Mouse (Mus musculus): ENCODE measurements around the gene Wsb2. TPM values are rescaled to one million over a fixed set of nuclear protein-coding genes. Genes with fewer than 3 reads are reported as not detected.
"Not testable (repeated sequence)": the region's sequence is repeated elsewhere in the genome, so short reads cannot be mapped to it uniquely, and the experiment has no call there.

The Wsb2 gene
- polyA plus RNA-seq, 1 experiment from 2014 or later: 75.4 TPM

DNA sequence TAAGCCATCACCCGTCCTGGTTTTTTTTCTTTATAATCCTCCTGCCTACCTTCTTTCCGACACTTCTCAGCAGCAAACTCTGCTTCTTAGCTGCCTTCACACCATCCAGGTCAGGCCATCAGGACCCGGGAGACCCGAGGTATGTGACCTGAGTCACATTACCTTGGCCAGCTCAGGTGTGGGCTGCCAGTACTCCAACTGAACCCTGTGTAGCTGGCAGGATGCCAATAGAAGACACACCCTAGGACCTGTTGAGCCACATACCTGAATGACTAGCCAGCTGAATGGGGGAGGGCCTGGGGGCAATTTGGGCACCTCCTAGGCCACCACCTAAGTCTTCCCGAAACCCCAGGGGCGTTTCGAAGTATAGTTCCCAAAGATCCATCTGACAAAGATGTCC is 26.6 kb upstream of the Wsb2 start:
- ATAC-seq (replicated peaks; ENCODE audit: low FRiP score) (no peak), DNase-seq (ENCODE audit: low spot score) (no peak)
- H3K4me1 ChIP-seq (replicated peaks; ENCODE audit: control insufficient read depth, insufficient read depth, low read length): no peaks in the 10 kb centered on the region
- H3K27ac ChIP-seq (ENCODE audit: low read depth, low read length): no peak overlapping the region
- H3K9ac ChIP-seq (ENCODE audit: low read length): no peak overlapping the region
- H3K27me3 ChIP-seq (ENCODE audit: control insufficient read depth, insufficient read depth, low read length): no peaks in the 10 kb centered on the region
- WGBS: 89% methylated on average over 7 of the region's 7 CpGs
- no peak overlapping the region for H3K4me2 ChIP-seq (ENCODE audit: low read depth, low read length, severe bottlenecking)
- no peak overlapping the region for H3K4me3 ChIP-seq (ENCODE audit: low read depth, low read length)
- H3K36me3 ChIP-seq (ENCODE audit: control insufficient read depth, insufficient read depth, low read length): no peaks in the 10 kb centered on the region
- no peaks in the 10 kb centered on the region for H3K9me3 ChIP-seq (ENCODE audit: control insufficient read depth, low read length)

DNA sequence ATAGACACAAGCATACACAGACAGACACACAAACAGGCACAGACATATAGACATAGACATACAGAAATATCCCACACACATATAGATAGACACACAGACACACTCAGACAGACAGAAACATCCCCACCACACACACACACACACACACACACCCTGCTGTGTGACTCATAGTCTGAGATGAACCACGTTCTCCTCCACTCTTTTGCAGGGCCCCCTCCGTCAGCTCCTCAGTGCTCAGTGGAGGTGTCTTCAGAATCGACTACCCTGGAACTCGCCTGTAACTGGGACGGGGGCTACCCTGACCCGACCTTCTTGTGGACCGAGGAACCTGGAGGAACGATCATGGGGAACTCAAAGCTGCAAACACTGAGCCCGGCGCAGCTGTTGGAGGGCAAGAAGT is 19.1 kb upstream of the Wsb2 start:
- no peaks in the 10 kb centered on the region for H3K9me3 ChIP-seq (ENCODE audit: control insufficient read depth, low read length)
- no peak overlapping the region for H3K4me3 ChIP-seq (ENCODE audit: low read depth, low read length)
- DNase-seq (ENCODE audit: low spot score) (no peak), ATAC-seq (replicated peaks; ENCODE audit: low FRiP score) (no peak)
- no peak overlapping the region for H3K4me2 ChIP-seq (ENCODE audit: low read depth, low read length, severe bottlenecking)
- no peaks in the 10 kb centered on the region for H3K4me1 ChIP-seq (replicated peaks; ENCODE audit: control insufficient read depth, insufficient read depth, low read length)
- no peaks in the 10 kb centered on the region for H3K27me3 ChIP-seq (ENCODE audit: control insufficient read depth, insufficient read depth, low read length)
- no peaks in the 10 kb centered on the region for H3K36me3 ChIP-seq (ENCODE audit: control insufficient read depth, insufficient read depth, low read length)
- no peak overlapping the region for H3K27ac ChIP-seq (ENCODE audit: low read depth, low read length)
- 92% methylated on average over 10 of the region's 10 CpGs for WGBS
- H3K9ac ChIP-seq (ENCODE audit: low read length): no peak overlapping the region

DNA sequence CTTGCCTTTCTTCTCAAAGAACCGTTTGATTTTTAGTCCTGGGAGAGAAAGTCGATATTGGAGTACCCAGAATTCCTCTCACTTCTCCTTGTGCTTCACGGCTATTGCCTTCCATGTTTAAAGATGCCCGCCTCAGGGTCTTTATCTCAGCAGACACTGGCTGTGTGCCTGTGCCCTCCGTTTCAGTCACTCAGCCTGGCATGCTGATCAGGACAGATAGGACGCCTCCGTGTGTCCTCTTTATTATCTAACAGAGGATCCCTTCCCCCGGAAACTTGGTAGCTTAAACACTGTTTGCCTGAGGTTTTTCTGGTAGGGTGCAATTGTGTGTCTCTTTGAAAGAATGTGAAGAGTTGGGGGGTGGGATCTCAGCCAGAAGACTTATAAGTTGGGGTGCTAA is 18.6 kb upstream of the Wsb2 start:
- ATAC-seq (replicated peaks; ENCODE audit: low FRiP score): no peak
- Histone ChIP-seq H3K4me2 (ENCODE audit: low read depth, low read length, severe bottlenecking) (no peak overlapping the region), H3K9ac (ENCODE audit: low read length) (no peak overlapping the region), H3K36me3 (ENCODE audit: control insufficient read depth, insufficient read depth, low read length) (no peaks in the 10 kb centered on the region), H3K9me3 (ENCODE audit: control insufficient read depth, low read length) (no peaks in the 10 kb centered on the region), H3K27ac (ENCODE audit: low read depth, low read length) (no peak overlapping the region), H3K27me3 (ENCODE audit: control insufficient read depth, insufficient read depth, low read length) (no peaks in the 10 kb centered on the region), H3K4me1 (replicated peaks; ENCODE audit: control insufficient read depth, insufficient read depth, low read length) (no peaks in the 10 kb centered on the region), H3K4me3 (ENCODE audit: low read depth, low read length) (no peak overlapping the region)
- 87% methylated on average over 8 of the region's 8 CpGs for WGBS
- DNase-seq (ENCODE audit: low spot score): no peak

DNA sequence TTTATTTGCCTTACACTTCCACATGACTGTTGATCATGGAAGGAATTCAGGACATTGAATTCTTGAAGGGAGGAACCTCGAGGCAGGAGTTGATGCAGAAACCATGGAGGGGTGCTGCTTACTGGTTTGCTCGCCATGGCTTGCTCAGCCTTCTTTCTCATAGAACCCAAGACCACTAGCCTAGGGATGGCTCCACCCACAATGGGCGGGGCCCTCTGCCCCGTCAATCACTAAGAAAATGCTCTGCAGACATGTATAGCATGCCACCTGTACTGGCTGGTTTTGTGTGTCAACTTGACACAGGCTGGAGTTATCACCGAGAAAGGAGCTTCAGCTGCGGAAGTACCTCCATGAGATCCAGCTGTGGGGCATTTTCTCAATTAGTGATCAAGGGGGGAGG is 17.0 kb upstream of the Wsb2 start:
- 84% methylated on average over 6 of the region's 6 CpGs for WGBS
- Histone ChIP-seq H3K36me3 (ENCODE audit: control insufficient read depth, insufficient read depth, low read length) (no peaks in the 10 kb centered on the region), H3K27ac (ENCODE audit: low read depth, low read length) (no peak overlapping the region), H3K4me1 (replicated peaks; ENCODE audit: control insufficient read depth, insufficient read depth, low read length) (no peaks in the 10 kb centered on the region), H3K27me3 (ENCODE audit: control insufficient read depth, insufficient read depth, low read length) (no peaks in the 10 kb centered on the region), H3K4me3 (ENCODE audit: low read depth, low read length) (no peak overlapping the region), H3K9ac (ENCODE audit: low read length) (no peak overlapping the region), H3K4me2 (ENCODE audit: low read depth, low read length, severe bottlenecking) (no peak overlapping the region), H3K9me3 (ENCODE audit: control insufficient read depth, low read length) (no peaks in the 10 kb centered on the region)
- no peak for DNase-seq (ENCODE audit: low spot score)
- ATAC-seq (replicated peaks; ENCODE audit: low FRiP score): no peak

DNA sequence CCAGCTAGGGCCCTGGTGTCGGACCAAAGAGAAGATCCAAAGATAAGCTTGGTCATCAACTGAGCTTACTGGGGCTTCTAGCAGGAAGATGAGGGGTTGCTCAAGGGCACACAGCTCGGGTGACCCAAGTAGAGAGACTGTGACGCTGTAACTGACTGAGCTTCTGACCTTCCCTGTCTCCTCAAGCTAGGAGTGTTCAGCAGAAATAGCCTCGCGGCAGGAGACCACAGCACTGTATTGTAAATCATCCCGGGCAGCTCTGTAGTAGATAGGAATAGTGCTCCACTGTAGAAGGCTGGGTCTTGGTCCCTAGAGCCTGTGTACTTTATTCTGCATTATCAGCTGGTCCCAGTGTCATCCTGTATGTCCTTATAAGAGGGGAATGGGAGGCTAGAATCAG is 15.2 kb upstream of the Wsb2 start:
- no peak overlapping the region for H3K4me2 ChIP-seq (ENCODE audit: low read depth, low read length, severe bottlenecking)
- H3K4me1 ChIP-seq (replicated peaks; ENCODE audit: control insufficient read depth, insufficient read depth, low read length): no peaks in the 10 kb centered on the region

DNA sequence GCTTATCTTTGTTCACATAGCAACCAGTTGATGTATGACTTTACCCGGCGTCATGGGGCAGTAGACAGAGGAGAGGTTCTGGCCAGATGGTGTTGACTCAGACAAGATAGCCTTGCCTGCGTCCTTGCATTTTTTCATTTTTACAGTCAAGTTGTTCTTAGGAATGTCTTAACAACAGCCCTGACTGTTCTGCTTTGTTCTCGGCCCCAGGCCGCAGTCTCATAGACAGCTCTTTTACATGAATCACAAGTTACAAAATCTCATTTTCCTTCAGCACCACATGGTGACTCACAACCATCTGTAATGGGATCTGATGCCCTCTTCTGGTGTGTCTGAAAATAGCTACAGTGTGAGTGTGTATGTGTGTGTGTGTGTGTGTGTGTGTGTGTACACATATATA is 12.6 kb upstream of the Wsb2 start:
- H3K4me3 ChIP-seq (ENCODE audit: low read depth, low read length); H3K9ac ChIP-seq (ENCODE audit: low read length); H3K36me3 ChIP-seq (ENCODE audit: control insufficient read depth, insufficient read depth, low read length); H3K27ac ChIP-seq (ENCODE audit: low read depth, low read length); H3K9me3 ChIP-seq (ENCODE audit: control insufficient read depth, low read length); DNase-seq (ENCODE audit: low spot score); H3K4me1 ChIP-seq (replicated peaks; ENCODE audit: control insufficient read depth, insufficient read depth, low read length); ATAC-seq (replicated peaks; ENCODE audit: low FRiP score); H3K4me2 ChIP-seq (ENCODE audit: low read depth, low read length, severe bottlenecking); H3K27me3 ChIP-seq (ENCODE audit: control insufficient read depth, insufficient read depth, low read length): not testable (repeated sequence)
- 94% methylated on average over 5 of the region's 5 CpGs for WGBS

More for the DNA sequence above, 15.2 kb upstream of the Wsb2 start:
- H3K27me3 ChIP-seq (ENCODE audit: control insufficient read depth, insufficient read depth, low read length): no peaks in the 10 kb centered on the region
- no peaks in the 10 kb centered on the region for H3K9me3 ChIP-seq (ENCODE audit: control insufficient read depth, low read length)
- H3K27ac ChIP-seq (ENCODE audit: low read depth, low read length): no peak overlapping the region
- H3K36me3 ChIP-seq (ENCODE audit: control insufficient read depth, insufficient read depth, low read length): no peaks in the 10 kb centered on the region
- DNase-seq (ENCODE audit: low spot score) (no peak), ATAC-seq (replicated peaks; ENCODE audit: low FRiP score) (no peak)
- 88% methylated on average over 6 of the region's 6 CpGs for WGBS
- no peak overlapping the region for H3K4me3 ChIP-seq (ENCODE audit: low read depth, low read length)
- no peak overlapping the region for H3K9ac ChIP-seq (ENCODE audit: low read length)

DNA sequence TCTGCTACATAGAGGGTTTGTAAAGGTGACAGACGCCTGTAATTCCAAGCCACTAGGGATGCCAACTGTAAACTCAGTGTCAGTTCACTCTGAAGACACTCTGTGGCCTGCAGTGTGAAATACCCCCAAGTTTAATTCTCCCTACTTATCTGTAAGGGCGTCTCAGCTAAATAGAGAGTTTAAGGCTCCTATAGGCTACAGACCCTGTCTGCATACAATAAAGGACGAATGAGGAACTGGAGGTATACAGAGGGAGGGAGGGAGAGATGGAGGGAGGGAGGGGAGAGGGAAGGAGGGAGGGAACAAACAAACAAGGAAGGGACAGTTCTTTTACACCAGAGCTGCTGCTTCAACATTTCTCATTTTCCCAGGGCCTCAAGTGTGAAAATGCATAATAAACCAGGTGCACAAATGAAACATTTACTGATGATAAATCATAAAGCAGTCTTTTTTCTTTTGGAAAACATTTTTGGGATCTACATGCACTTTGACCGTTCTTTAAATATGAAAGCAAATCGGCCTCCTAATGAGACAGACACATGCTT is 11.6 kb upstream of the Wsb2 start:
- no peaks in the 10 kb centered on the region for H3K4me1 ChIP-seq (replicated peaks; ENCODE audit: control insufficient read depth, insufficient read depth, low read length)
- H3K4me3 ChIP-seq (ENCODE audit: low read depth, low read length): no peak overlapping the region
- no peak overlapping the region for H3K9ac ChIP-seq (ENCODE audit: low read length)
- no peaks in the 10 kb centered on the region for H3K36me3 ChIP-seq (ENCODE audit: control insufficient read depth, insufficient read depth, low read length)
- H3K27ac ChIP-seq (ENCODE audit: low read depth, low read length): no peak overlapping the region
- H3K27me3 ChIP-seq (ENCODE audit: control insufficient read depth, insufficient read depth, low read length): no peaks in the 10 kb centered on the region
- DNase-seq (ENCODE audit: low spot score): no peak
- H3K9me3 ChIP-seq (ENCODE audit: control insufficient read depth, low read length): no peaks in the 10 kb centered on the region
- H3K4me2 ChIP-seq (ENCODE audit: low read depth, low read length, severe bottlenecking): no peak overlapping the region
- ATAC-seq (replicated peaks; ENCODE audit: low FRiP score): no peak
- WGBS: 74% methylated on average over 5 of the region's 5 CpGs

DNA sequence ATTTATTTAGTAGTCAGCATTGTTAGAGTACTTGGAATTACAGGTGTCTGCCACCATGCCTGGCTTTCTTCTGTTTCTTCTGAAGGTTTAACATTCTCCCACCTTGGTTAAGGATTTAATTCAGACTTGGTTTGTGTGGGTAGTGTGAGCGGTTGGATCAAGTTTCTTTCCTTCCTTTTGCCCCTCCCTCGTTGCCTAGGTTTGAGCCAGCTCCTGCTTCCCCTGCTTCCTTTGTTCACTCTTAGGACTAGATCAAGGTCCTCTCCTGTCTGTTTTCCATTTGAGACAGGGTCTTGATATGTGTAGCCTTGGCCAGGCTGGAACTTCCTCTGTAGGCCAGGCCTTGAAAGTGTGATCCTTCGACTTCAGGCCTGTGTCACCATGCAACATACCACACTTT is 10.8 kb upstream of the Wsb2 start:
- no peak overlapping the region for H3K9ac ChIP-seq (ENCODE audit: low read length)

DNA sequence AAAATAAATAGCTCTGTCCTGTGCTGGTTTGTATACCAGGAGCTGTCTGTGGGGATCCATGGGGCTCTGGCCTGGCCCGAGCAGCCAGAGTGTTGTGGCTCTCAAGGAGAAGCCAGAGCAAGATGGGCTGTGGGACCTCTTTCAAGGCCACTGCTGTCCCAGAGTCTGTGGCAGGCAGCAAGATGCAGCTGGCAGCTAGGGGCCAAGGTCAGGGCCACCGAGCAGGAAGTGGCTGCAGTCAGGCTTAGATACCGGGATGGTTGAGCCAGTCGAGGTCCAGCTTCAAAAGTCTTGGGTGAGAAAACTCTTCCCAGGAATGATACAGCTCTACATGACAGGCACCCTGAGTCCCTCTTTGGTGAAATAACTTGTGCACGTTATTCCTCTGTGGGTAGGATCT is 10.1 kb upstream of the Wsb2 start:
- Histone ChIP-seq H3K4me3 (ENCODE audit: low read depth, low read length) (no peak overlapping the region), H3K4me1 (replicated peaks; ENCODE audit: control insufficient read depth, insufficient read depth, low read length) (no peaks in the 10 kb centered on the region), H3K27me3 (ENCODE audit: control insufficient read depth, insufficient read depth, low read length) (no peaks in the 10 kb centered on the region), H3K9me3 (ENCODE audit: control insufficient read depth, low read length) (no peaks in the 10 kb centered on the region), H3K9ac (ENCODE audit: low read length) (no peak overlapping the region), H3K36me3 (ENCODE audit: control insufficient read depth, insufficient read depth, low read length) (no peaks in the 10 kb centered on the region), H3K27ac (ENCODE audit: low read depth, low read length) (no peak overlapping the region), H3K4me2 (ENCODE audit: low read depth, low read length, severe bottlenecking) (no peak overlapping the region)
- DNase-seq (ENCODE audit: low spot score) (no peak), ATAC-seq (replicated peaks; ENCODE audit: low FRiP score) (no peak)
- 82% methylated on average over 5 of the region's 5 CpGs for WGBS

More for the DNA sequence above, 10.8 kb upstream of the Wsb2 start:
- no peaks in the 10 kb centered on the region for H3K4me1 ChIP-seq (replicated peaks; ENCODE audit: control insufficient read depth, insufficient read depth, low read length)
- H3K9me3 ChIP-seq (ENCODE audit: control insufficient read depth, low read length): no peaks in the 10 kb centered on the region
- 67% methylated on average over 3 of the region's 3 CpGs for WGBS
- H3K27me3 ChIP-seq (ENCODE audit: control insufficient read depth, insufficient read depth, low read length): no peaks in the 10 kb centered on the region
- H3K36me3 ChIP-seq (ENCODE audit: control insufficient read depth, insufficient read depth, low read length): no peaks in the 10 kb centered on the region
- no peak overlapping the region for H3K4me2 ChIP-seq (ENCODE audit: low read depth, low read length, severe bottlenecking)
- no peak for ATAC-seq (replicated peaks; ENCODE audit: low FRiP score)
- H3K4me3 ChIP-seq (ENCODE audit: low read depth, low read length): no peak overlapping the region
- H3K27ac ChIP-seq (ENCODE audit: low read depth, low read length): no peak overlapping the region
- DNase-seq (ENCODE audit: low spot score): no peak
